8 mouse cellular contexts compared by ENCODE assay signal in genomic region chr1:75487405-75488161, GRCm38 (mm10). TPM values are rescaled to one million over a fixed set of nuclear protein-coding genes. Genes with fewer than 3 reads are reported as not detected.
DNase-seq lines count a peak whose midpoint lies in the region; ATAC-seq and TF ChIP-seq lines count a peak whose summit lies in the region.

No protein-coding gene starts in this region.

- H3K36me3 ChIP-seq in heart, embryonic 12.5 days = peaks cover 63% of the 10 kb centered on the region
- peaks cover 28% of the 10 kb centered on the region for H3K36me3 ChIP-seq in kidney, embryonic 16.5 days (ENCODE audit: insufficient read depth, low read length)
- H3K36me3 ChIP-seq in liver, postnatal 0 days (replicated peaks; ENCODE audit: insufficient read depth, low read length) = no peaks in the 10 kb centered on the region
- peaks cover 55% of the 10 kb centered on the region for H3K36me3 ChIP-seq in neural tube, embryonic 13.5 days

- H3K4me2 ChIP-seq in heart, embryonic 12.5 days = peak overlapping the region; percentile 78
- H3K4me2 ChIP-seq in kidney, embryonic 16.5 days (replicated peaks; ENCODE audit: low read depth, low read length) = peak overlapping the region; percentile 86
- H3K4me2 ChIP-seq in liver, postnatal 0 days (ENCODE audit: low read depth, low read length) = peak overlapping the region; percentile 70
- H3K4me2 ChIP-seq in neural tube, embryonic 13.5 days = peak overlapping the region; percentile 82

- peak overlapping the region; percentile 47; the same call in 1 of the 2 replicates for H3K9ac ChIP-seq in heart, embryonic 12.5 days
- peak overlapping the region; percentile 42; the same call in 1 of the 2 replicates for H3K9ac ChIP-seq in kidney, embryonic 16.5 days (replicated peaks; ENCODE audit: low read length)
- H3K9ac ChIP-seq in liver, postnatal 0 days (replicated peaks) = no peak overlapping the region
- H3K9ac ChIP-seq in neural tube, embryonic 13.5 days = peak overlapping the region; percentile 62

- ATAC-seq in heart, embryonic 12.5 days (ENCODE audit: insufficient number of reproducible peaks, low FRiP score) = peak; percentile 49
- ATAC-seq in kidney, embryonic 16.5 days (ENCODE audit: low FRiP score, low TSS enrichment) = peak; percentile 62
- ATAC-seq in liver, postnatal 0 days = peak; percentile 77
- ATAC-seq in neural tube, embryonic 13.5 days (ENCODE audit: low read depth) = peak; percentile 66

- peaks cover 69% of the 10 kb centered on the region for H3K27me3 ChIP-seq in heart, embryonic 12.5 days (replicated peaks)
- peaks cover 61% of the 10 kb centered on the region for H3K27me3 ChIP-seq in kidney, embryonic 16.5 days (ENCODE audit: insufficient read depth, low read length)
- peaks cover 63% of the 10 kb centered on the region for H3K27me3 ChIP-seq in liver, postnatal 0 days (ENCODE audit: insufficient read depth, low read length)
- peaks cover 91% of the 10 kb centered on the region for H3K27me3 ChIP-seq in neural tube, embryonic 13.5 days

- TF ChIP-seq EP300 in liver, postnatal 0 days (IDR thresholded peaks at IDR 0.05; ENCODE audit: low read depth) = no peak

- peak; percentile 61 to 62 for DNase-seq in left cerebral cortex, adult 18-20 months (ENCODE audit: low spot score in 2 of 2)
- no peak for DNase-seq in left cerebral cortex, adult 11 months (ENCODE audit: low spot score)
- peak; percentile 34 to 62 for DNase-seq in cerebellum, postnatal 4 days (ENCODE audit: low spot score in 2 of 2)
- peak; percentile 66 for DNase-seq in liver, postnatal 0 days
- peak; percentile 53 to 57 for DNase-seq in thymus, postnatal 10 days (ENCODE audit: low spot score in 2 of 2)

- peaks cover 17% of the 10 kb centered on the region for H3K4me1 ChIP-seq in heart, embryonic 12.5 days (replicated peaks)
- H3K4me1 ChIP-seq in kidney, embryonic 16.5 days (ENCODE audit: insufficient read depth, low read length) = peaks cover 26% of the 10 kb centered on the region
- H3K4me1 ChIP-seq in liver, postnatal 0 days (ENCODE audit: insufficient read depth) = no peaks in the 10 kb centered on the region
- peaks cover 27% of the 10 kb centered on the region for H3K4me1 ChIP-seq in neural tube, embryonic 13.5 days (replicated peaks)

- H3K27ac ChIP-seq in heart, embryonic 12.5 days (ENCODE audit: poor library complexity, severe bottlenecking) = no peak overlapping the region
- no peak overlapping the region for H3K27ac ChIP-seq in kidney, embryonic 16.5 days (ENCODE audit: low read length)
- no peak overlapping the region for H3K27ac ChIP-seq in liver, postnatal 0 days (ENCODE audit: low read depth)
- no peak overlapping the region for H3K27ac ChIP-seq in neural tube, embryonic 13.5 days (replicated peaks)

- H3K9me3 ChIP-seq in heart, embryonic 12.5 days (replicated peaks) = no peaks in the 10 kb centered on the region
- H3K9me3 ChIP-seq in kidney, embryonic 16.5 days (ENCODE audit: low read length) = no peaks in the 10 kb centered on the region
- no peaks in the 10 kb centered on the region for H3K9me3 ChIP-seq in liver, postnatal 0 days (ENCODE audit: low read length)
- H3K9me3 ChIP-seq in neural tube, embryonic 13.5 days = no peaks in the 10 kb centered on the region

- TF ChIP-seq CTCF in liver, postnatal 0 days (IDR thresholded peaks at IDR 0.05; ENCODE audit: low read depth) = no peak

- 2% methylated on average over 62 of the region's 62 CpGs for WGBS in heart, embryonic 12.5 days
- WGBS in kidney, embryonic 16.5 days = under 1% methylated on average over 62 of the region's 62 CpGs
- WGBS in liver, postnatal 0 days (ENCODE audit: insufficient replicate concordance) = 8% methylated on average over 62 of the region's 62 CpGs
- under 1% methylated on average over 62 of the region's 62 CpGs for WGBS in neural tube, embryonic 13.5 days

- peak overlapping the region; percentile 49 for H3K4me3 ChIP-seq in heart, embryonic 12.5 days
- H3K4me3 ChIP-seq in kidney, embryonic 16.5 days (ENCODE audit: low read length) = peak overlapping the region; percentile 61
- H3K4me3 ChIP-seq in liver, postnatal 0 days (ENCODE audit: low read depth, low read length) = peak overlapping the region; percentile 41
- H3K4me3 ChIP-seq in neural tube, embryonic 13.5 days = peak overlapping the region; percentile 45

RNA-seq across cellular contexts. Expression of gene Tmem198, which starts 8.3 kb away (rescaled TPM):
- 100 to 1,000 TPM in 1 of 2 experiments, 10 to 100 TPM in 1; 93.8 to 107 TPM for total RNA-seq in left cerebral cortex, adult 18-20 months (2021)
- polyA plus RNA-seq in heart, embryonic 12.5 days (2016; fragmentation: Nextera tagmentation; extraction: Ambion mirVana) = 0.41 and 0.49 TPM in 2 replicates
- polyA plus RNA-seq in kidney, embryonic 16.5 days (2015; fragmentation: Nextera tagmentation; extraction: Ambion mirVana) = 0.77 and 0.99 TPM in 2 replicates
- polyA plus RNA-seq in liver, postnatal 0 days (2015; fragmentation: Nextera tagmentation; extraction: Ambion mirVana) = 0.08 TPM in 1 of 2 replicates, not detected in the other
- 37.2 and 40.9 TPM in 2 replicates for polyA plus RNA-seq in neural tube, embryonic 13.5 days (2015; fragmentation: Nextera tagmentation; extraction: Ambion mirVana)

RNA-seq across cellular contexts. Expression of gene Chpf, which starts 8.5 kb away (rescaled TPM):
- total RNA-seq in left cerebral cortex, adult 18-20 months (2021) = 10 to 100 TPM; 87.2 to 93.6 TPM
- polyA plus RNA-seq in heart, embryonic 12.5 days (2016; fragmentation: Nextera tagmentation; extraction: Ambion mirVana) = 35.2 and 37.8 TPM in 2 replicates
- 37.9 and 38.6 TPM in 2 replicates for polyA plus RNA-seq in kidney, embryonic 16.5 days (2015; fragmentation: Nextera tagmentation; extraction: Ambion mirVana)
- polyA plus RNA-seq in liver, postnatal 0 days (2015; fragmentation: Nextera tagmentation; extraction: Ambion mirVana) = 3.1 and 3.3 TPM in 2 replicates
- polyA plus RNA-seq in neural tube, embryonic 13.5 days (2015; fragmentation: Nextera tagmentation; extraction: Ambion mirVana) = 39.1 and 41.0 TPM in 2 replicates

RNA-seq across cellular contexts. Expression of gene Obsl1, which starts 18.7 kb away (rescaled TPM):
- total RNA-seq in left cerebral cortex, adult 18-20 months (2021) = 10 to 100 TPM; 26.6 to 29.6 TPM
- 137 and 147 TPM in 2 replicates for polyA plus RNA-seq in heart, embryonic 12.5 days (2016; fragmentation: Nextera tagmentation; extraction: Ambion mirVana)
- polyA plus RNA-seq in kidney, embryonic 16.5 days (2015; fragmentation: Nextera tagmentation; extraction: Ambion mirVana) = 55.7 and 60.9 TPM in 2 replicates
- polyA plus RNA-seq in liver, postnatal 0 days (2015; fragmentation: Nextera tagmentation; extraction: Ambion mirVana) = 3.4 and 4.5 TPM in 2 replicates
- polyA plus RNA-seq in neural tube, embryonic 13.5 days (2015; fragmentation: Nextera tagmentation; extraction: Ambion mirVana) = 28.1 and 30.1 TPM in 2 replicates

RNA-seq across cellular contexts. Expression of gene Inha, which starts 19.3 kb away (rescaled TPM):
- total RNA-seq in left cerebral cortex, adult 18-20 months (2021) = 10 to 100 TPM; 21.5 to 25.2 TPM
- polyA plus RNA-seq in heart, embryonic 12.5 days (2016; fragmentation: Nextera tagmentation; extraction: Ambion mirVana) = 7.5 and 9.2 TPM in 2 replicates
- 7.8 and 10.7 TPM in 2 replicates for polyA plus RNA-seq in kidney, embryonic 16.5 days (2015; fragmentation: Nextera tagmentation; extraction: Ambion mirVana)
- 0.33 and 0.36 TPM in 2 replicates for polyA plus RNA-seq in liver, postnatal 0 days (2015; fragmentation: Nextera tagmentation; extraction: Ambion mirVana)
- polyA plus RNA-seq in neural tube, embryonic 13.5 days (2015; fragmentation: Nextera tagmentation; extraction: Ambion mirVana) = 13.3 and 13.7 TPM in 2 replicates

RNA-seq across cellular contexts. Expression of gene Stk11ip, which starts 33.7 kb away (rescaled TPM):
- total RNA-seq in left cerebral cortex, adult 18-20 months (2021) = 10 to 100 TPM; 30.9 to 34.9 TPM
- 20.5 and 20.9 TPM in 2 replicates for polyA plus RNA-seq in heart, embryonic 12.5 days (2016; fragmentation: Nextera tagmentation; extraction: Ambion mirVana)
- polyA plus RNA-seq in kidney, embryonic 16.5 days (2015; fragmentation: Nextera tagmentation; extraction: Ambion mirVana) = 28.8 and 30.6 TPM in 2 replicates
- polyA plus RNA-seq in liver, postnatal 0 days (2015; fragmentation: Nextera tagmentation; extraction: Ambion mirVana) = 3.3 TPM in 2 replicates
- 19.7 and 20.1 TPM in 2 replicates for polyA plus RNA-seq in neural tube, embryonic 13.5 days (2015; fragmentation: Nextera tagmentation; extraction: Ambion mirVana)

Comparison
In these comparisons a context has a peak if more than half of its experiments do, and no peak if none do; other contexts are left out.
1. RNA of gene Tmem198, which starts 8.3 kb away (polyA plus RNA-seq): 37.2 to 40.9 TPM in neural tube, embryonic 13.5 days; 0.77 to 0.99 TPM in kidney, embryonic 16.5 days, 0.41 to 0.49 TPM in heart, embryonic 12.5 days and 0.08 TPM in liver, postnatal 0 days; every median in the first group is over 10 times any median in the second.
2. Peak in every context shown above with its lines, with median percentiles within 50 percentile points of each other: ATAC-seq, H3K4me2 ChIP-seq and H3K4me3 ChIP-seq.